Mouse (Mus musculus) adrenal gland, postnatal 14 days (tissue): Measurements from ENCODE around the gene Fam131c. TPM values are rescaled to one million over a fixed set of nuclear protein-coding genes. Genes with fewer than 3 reads are reported as not detected.

Source experiments
- DNase-seq: peaks from one replicate; pipeline ENCODE4 v3.0.0; 2021; ENCODE audit warnings: mixed read lengths
- long read RNA-seq, 2 experiments: library from polyadenylated mRNA; stranded (forward); transcript quantifications; one replicate each; pipeline ENCODE4 v2.0.0; 2021
- total RNA-seq: library from RNA; stranded (reverse); gene quantifications from 2 replicates; pipeline ENCODE4 v1.2.3, GENCODE M21; 2021

Gene Fam131c
- 11.0 and 16.9 TPM in 2 replicates for total RNA-seq
- long read RNA-seq, experiment 1, transcript Fam131c-201 (7 exons, 1,433 nt), result major isoform, 19 of 22 reads
- long read RNA-seq, experiment 1, partial matches to known transcripts, result 3 of 22 reads
- long read RNA-seq, experiment 1, other reads (novel, unspliced or antisense), result 0 of 22 reads
- long read RNA-seq, experiment 2, transcript Fam131c-201 (7 exons, 1,433 nt), result major isoform, 23 of 24 reads
- long read RNA-seq, experiment 2, partial matches to known transcripts, result 0 of 24 reads
- long read RNA-seq, experiment 2, other reads (novel, unspliced or antisense), result 1 of 24 reads

GRCm38 (mm10) chr4:141367997-141368791 lies at the start of gene Fam131c:
Fam131c (plus strand) TSS chr4:141368220.
- DNase-seq, result peak; percentile 72

- DNase-seq, result peak; percentile 27
Measured at GRCm38 (mm10) chr4:141322526-141322925, 45.5 kb upstream of the Fam131c start.

DNA sequence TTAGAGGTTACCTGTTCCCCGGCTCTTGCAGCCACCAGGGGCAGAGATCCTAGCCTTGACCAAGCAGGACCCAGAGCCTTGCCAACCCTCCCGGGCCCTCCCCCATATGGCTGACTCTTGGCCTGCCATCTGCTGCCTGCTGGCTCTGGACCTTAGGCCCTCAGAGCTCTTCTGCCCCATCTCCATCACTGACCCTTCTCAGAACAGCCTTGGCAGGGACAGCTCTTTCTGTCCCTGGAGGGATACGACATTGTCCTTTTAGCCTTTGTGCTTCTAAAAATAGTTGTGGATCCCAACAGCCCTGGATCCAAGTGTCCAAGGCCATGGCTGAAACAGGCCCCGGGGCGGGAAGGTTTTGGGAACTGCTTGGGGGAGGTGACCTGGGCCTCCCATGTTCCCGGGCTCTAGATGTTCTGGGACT lies 43.2 kb upstream of the Fam131c start:
- DNase-seq, result peak; percentile 67

GRCm38 (mm10) chr4:141325636-141326035 lies 42.4 kb upstream of the Fam131c start:
- DNase-seq, result peak; percentile 49

DNA sequence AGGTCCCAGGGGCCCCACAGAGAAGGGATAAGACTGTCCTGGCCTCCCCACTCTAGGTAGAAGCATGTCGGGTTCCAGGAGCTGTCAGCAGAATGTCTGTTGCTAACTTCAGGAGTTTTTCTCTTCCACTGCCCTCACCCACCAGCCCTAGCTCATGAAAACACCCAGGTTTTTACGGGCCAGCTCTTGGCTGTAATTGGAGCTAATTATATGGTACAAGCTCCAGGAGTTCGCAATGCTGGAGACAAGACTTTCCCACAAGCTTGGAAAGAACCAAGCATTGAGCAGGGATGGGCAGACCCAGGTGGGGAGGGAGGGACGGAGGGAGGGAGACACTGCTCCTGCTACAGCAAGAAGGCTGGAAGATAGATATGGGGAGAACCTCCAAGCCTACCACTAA lies 40.9 kb upstream of the Fam131c start:
- DNase-seq, result no peak

DNA sequence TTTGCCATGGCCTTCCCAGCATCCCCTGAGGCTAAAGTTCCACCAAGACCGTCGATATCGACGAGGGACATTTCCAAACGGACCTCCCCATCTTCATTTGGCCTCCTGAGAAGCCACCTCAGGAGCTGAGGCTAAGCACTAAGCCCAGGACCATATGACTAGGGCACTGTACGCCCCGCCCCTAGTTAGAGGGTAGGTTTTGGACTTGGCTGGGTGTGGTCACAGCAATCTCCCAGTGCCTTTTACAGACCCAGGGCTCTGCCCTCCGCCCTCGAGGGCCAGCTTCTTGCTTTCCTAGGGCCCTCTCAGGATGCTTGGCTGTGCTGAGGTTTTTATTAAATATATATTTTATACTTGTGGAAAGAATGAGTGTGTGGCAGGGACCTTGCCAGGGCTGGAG lies 39.3 kb upstream of the Fam131c start:
- DNase-seq, result no peak

GRCm38 (mm10) chr4:141329968-141330367 lies 38.1 kb upstream of the Fam131c start:
- no peak for DNase-seq

GRCm38 (mm10) chr4:141331446-141331845 lies 36.6 kb upstream of the Fam131c start:
- DNase-seq, result no peak

DNA sequence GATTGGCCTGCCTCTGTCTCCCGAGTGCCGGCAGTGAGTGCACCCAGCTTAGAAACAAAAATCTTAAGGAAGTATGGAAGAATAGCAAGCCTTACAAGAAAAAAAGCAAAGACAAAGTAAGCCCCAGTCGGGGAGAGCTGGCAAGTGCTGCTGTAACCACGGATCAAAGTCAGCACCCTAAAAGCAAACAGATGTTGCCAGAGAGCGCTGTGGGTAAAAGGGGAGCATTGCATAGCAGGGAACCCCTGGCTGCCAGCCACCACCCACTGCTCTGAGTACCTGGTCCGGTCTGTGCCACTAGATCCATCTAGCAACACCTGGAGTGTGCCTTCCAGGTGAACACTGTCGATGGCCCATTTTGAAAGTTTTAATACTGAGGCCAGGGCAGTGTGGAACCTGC lies 35.8 kb upstream of the Fam131c start:
- DNase-seq, result no peak

DNA sequence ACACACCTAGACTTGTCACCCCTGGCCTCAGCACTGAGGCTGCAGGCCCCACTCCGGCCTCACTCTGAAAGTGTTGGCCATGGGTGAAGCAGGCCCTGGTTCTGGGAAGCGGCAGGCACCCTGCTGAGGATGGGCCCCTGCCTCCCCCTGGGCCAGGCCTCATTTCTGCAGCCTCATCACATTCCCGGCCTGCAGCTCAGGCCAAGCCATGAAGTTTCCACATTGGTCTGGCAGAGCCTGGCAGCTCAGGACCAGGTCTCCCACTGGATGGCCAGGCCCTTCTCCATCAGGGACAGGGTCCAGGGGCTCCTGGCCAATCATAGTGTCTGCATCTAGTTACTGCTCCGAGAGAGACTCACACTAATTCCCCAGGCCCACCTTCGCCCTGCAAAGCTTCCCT lies 33.3 kb upstream of the Fam131c start:
- no peak for DNase-seq

DNA sequence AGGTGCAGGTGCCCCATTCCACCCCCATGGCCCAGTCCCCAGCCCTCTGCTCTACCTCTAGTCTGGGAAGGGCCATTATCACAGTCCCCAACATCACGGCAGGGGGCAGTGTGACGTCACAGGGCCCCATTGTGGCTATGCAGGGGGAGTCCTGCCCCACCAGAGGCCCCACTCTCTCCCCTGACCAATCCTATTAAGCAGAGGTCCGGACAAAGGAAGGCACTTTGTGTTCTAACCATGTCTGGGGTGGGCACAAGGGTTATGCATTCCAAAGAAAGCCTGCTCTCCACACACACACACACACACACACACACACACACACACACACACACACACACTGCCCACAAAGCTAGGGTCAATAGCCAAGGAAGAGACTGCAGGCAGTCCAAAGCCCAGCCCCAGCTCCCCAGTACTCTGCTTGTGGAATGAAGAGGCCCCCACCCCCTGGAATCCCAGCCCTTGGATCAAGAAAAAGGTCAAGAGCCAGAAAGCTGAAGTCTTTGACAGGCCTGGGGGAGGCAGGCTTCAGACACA lies 32.7 kb upstream of the Fam131c start:
- DNase-seq, result no peak

GRCm38 (mm10) chr4:141336196-141336595 lies 31.8 kb upstream of the Fam131c start:
- no peak for DNase-seq

DNA sequence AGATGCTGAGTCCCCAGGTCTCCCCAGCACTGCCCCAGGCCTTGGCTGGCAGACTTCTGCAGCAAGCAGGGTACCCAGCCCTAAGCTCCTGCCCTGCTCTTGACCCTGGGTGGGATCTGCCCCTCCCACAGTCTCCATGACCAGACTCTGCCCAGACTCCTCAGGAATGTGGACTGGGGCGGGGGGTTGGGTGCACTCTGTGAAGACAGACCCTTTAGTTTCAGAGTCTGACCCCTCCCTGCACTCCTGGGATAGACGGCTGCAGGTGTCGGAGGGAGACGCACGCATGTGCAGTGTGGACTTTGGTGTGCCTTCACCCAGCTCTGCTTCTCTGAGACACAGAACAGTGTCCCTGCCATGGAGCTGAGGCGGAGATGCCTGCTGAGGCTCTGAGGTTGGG lies 30.0 kb upstream of the Fam131c start:
- no peak for DNase-seq

DNA sequence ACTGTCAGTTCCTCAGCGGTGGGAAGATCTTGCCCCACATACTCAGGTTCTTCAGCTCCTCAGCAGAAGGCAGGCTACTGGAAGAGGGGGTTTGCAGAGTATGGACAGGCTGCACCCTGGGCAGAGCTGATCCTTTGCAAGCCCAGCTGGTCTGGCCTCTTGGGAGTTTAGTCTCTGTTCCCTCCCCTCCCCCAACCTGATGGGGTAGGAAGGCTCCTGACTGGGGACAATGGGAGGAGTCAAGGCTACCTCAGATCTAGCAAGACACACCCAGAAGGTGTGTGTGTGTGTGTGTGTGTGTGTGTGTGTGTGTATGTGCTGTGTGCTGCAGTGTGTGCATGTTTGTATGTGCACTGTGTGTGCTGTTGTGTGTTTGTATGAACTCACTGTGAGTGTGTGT lies 29.2 kb upstream of the Fam131c start:
- no peak for DNase-seq

GRCm38 (mm10) chr4:141341477-141341876 lies 26.5 kb upstream of the Fam131c start:
- DNase-seq, result no peak

DNA sequence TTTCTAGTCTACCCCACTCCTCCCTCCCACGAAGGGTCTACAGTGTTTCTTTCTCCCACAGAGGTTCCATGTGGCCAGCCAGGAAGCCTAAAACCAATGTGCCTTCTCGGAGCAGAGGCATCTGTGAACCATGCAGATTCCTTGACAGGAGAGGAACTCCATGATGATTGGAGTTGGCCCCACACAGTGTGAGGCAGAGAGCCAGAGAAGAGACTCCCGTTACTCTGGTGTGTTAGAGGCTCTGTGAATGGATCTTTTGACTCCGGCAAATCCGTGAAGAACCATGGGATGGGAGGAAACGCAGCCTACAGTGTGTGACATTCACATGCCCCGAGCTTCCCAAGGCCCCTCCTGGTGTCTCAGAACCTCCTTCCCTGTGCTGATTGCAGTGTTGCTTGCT lies 24.5 kb upstream of the Fam131c start:
- no peak for DNase-seq

DNA sequence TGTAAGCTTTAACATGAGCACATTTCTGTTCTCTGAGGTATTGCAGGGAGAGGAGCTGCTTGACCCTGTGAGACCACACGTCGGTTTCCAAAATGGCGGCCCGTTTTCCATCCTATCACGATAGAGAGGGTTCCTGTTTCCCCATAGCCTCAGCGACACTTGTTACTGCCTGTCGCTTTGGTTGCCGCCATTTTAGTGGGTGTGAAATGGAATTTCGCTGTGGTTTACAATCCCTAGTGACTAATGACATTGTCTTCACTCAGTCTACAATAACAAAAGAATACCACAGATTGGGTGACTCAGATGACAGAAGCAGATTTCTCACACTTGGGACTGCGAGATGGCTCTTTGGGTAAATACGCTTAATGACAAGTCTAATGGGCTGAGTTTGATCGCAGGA lies 22.8 kb upstream of the Fam131c start:
- DNase-seq, result no peak

GRCm38 (mm10) chr4:141347365-141347797 lies 20.6 kb upstream of the Fam131c start:
- DNase-seq, result peak; percentile 78

- no peak for DNase-seq
Measured at GRCm38 (mm10) chr4:141348616-141349015, 19.4 kb upstream of the Fam131c start.

DNA sequence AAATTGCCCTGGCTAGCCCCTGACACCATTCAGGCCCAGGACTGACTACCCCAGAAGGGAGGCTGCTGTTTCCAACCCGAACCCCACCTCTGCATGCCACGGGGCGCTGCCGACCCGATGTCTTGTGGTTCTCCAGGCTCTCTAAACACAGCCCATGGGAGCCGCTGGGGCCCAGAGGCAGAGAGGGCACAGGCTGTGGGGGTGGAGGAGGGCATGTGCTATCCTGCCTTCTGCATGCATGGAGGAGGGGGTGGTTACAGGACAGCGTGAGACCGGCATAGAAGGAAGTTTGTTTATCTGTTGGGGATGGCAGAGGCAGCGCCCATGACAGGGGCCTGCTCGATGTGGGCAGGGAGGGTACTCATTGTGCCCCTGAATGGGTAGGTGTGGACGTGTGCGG lies 18.0 kb upstream of the Fam131c start:
- no peak for DNase-seq

DNA sequence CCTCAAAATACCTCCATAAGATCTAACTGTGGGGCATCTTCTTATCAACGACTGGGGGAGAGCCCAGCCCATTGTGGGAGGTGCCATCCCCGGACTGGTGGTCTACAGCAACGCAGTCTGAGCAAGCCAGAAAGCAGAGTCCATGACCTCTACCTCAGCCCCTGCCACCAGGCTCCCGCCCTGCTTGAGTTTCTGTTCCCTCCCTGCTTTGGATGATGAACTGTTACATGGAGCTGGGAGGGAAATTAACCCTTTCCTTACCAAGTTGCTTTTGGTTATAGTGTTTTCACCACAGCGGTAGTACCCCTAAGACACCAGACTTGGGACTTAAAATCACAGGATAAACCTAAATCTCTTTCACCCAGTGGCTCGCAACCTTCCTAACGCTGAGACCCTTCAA lies 16.0 kb upstream of the Fam131c start:
- no peak for DNase-seq

DNA sequence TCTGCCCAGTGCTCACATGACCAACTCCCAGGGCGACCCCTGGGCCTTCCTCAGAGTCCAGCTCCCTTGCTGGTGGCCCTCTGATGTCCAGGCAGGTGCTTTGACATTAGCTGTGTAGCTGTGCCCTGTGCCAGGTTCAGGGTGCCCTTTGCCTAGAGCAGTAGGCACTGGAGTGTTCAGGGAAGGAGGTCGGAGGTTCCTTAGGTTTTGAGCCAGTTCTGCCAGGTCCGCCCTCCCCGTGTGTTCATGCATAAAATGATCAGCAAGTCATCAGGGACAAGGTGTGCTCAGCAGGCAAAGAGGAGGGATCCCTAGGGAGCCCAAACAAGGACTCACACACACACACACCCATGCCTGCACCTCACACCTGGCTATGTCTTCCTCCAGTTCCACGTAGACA lies 15.0 kb upstream of the Fam131c start:
- DNase-seq, result no peak

DNA sequence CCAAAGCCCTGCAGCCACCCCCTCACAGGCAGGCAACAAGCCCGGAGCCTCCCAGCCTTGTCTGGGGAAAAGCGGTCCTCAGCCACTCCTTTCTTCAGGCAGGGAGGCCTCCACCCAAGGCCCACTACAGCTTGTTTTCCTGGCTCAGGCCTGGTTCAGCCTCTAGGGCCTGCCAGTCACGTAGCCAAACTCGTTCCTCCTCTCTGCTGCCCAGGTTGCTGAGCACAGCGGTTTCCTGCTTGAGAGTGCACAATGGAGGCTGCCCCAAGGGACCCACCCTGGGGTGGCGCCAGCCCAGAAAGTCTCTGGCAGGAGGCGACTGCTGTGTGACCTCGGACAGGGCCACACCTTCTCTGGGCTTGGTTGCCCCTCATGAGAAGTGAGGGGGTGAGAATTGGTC lies 14.2 kb upstream of the Fam131c start:
- DNase-seq, result peak; percentile 68

GRCm38 (mm10) chr4:141357811-141358210 lies 10.2 kb upstream of the Fam131c start:
- no peak for DNase-seq
